Comparison of ENCODE assay signal across 18 mouse cellular contexts in the genomic region with DNA sequence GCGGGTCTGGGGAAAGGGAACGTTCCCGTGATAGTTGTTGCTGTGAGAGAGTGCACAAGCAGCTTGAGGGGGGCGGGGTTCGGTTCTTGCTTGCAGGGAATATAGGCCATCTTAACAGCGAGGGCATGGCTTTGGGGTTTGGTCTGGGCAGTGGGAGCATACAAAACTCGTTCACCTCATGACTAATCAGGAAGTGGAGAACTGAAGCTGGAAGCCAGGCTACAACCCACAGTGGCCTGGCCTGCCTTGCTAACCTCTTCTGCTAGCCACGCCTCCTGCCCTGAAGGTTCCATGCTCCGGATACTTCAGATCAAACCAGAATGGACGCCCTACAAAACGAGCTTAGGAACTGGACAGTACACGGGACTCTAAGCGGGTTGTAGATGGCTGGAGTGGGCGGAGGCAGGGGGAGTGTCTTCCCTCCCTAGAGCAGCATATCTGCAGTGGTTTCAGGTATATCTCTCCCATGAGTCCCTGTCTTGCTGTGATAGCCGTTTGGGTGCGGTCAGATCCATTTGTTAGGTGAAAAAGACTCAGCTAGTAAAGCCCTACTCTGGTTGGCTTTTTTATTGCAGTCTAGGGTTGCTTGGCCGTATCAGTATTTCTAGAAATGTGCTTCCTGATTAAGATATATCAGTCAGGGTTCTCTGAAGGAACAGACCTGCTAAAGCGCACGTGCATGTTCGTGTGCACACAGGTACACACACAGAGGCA. TPM values are rescaled to one million over a fixed set of nuclear protein-coding genes. Genes with fewer than 3 reads are reported as not detected.
A peak's percentile ranks its signal among the peaks of the same experiment; 100 is the strongest.
DNase-seq lines count a peak whose midpoint lies in the region; ATAC-seq and TF ChIP-seq lines count a peak whose summit lies in the region.
"Had no signal": no experiment of that assay in that cellular context is flagged by ENCODE, and none has a peak within 500 bp of the region (broad histone marks: within the 10 kb centered on the region; RNA-seq: fewer than 3 reads in every experiment).

No protein-coding gene starts in this region.

- peaks cover 82% of the 10 kb centered on the region for H3K4me1 ChIP-seq in G1E (ENCODE audit: insufficient read depth, low read depth, low read length)
- peaks cover 15% of the 10 kb centered on the region for H3K4me1 ChIP-seq in midbrain, embryonic 13.5 days (replicated peaks)
- H3K4me1 ChIP-seq: embryonic facial prominence, embryonic 13.5 days had no signal

- ATAC-seq in G1E (ENCODE audit: extremely low read depth, insufficient number of reproducible peaks, low FRiP score, poor library complexity, severe bottlenecking), result peak; percentile 24; the same call in 1 of the 2 replicates
- ATAC-seq in megakaryocyte, adult 5-6 weeks (ENCODE audit: poor library complexity, severe bottlenecking), result 0 out of 2 replicates have a peak, but pooled peaks have one; percentile 38
- no peak for ATAC-seq in midbrain, embryonic 13.5 days
- ATAC-seq in activated CD4-positive, CD25-positive, alpha-beta regulatory T cell, adult 4 months, result no peak

- no peak overlapping the region for H3K4me2 ChIP-seq in midbrain, embryonic 13.5 days (replicated peaks)
- H3K4me2 ChIP-seq: embryonic facial prominence, embryonic 13.5 days; hindbrain, embryonic 13.5 days; limb, embryonic 12.5 days had no signal

- no peaks in the 10 kb centered on the region for H3K9me3 ChIP-seq in G1E (replicated peaks)
- no peaks in the 10 kb centered on the region for H3K9me3 ChIP-seq in midbrain, embryonic 13.5 days
- H3K9me3 ChIP-seq: embryonic facial prominence, embryonic 13.5 days; hindbrain, embryonic 13.5 days; limb, embryonic 12.5 days had no signal

- peaks cover 99% of the 10 kb centered on the region for H3K36me3 ChIP-seq in G1E (replicated peaks)
- peaks cover 23% of the 10 kb centered on the region for H3K36me3 ChIP-seq in midbrain, embryonic 13.5 days
- H3K36me3 ChIP-seq: embryonic facial prominence, embryonic 13.5 days had no signal

- DNase-seq in G1E (ENCODE audit: low spot score) (no peak), liver (peak; percentile 62)
- peak; percentile 59 for DNase-seq in c-Kit-positive CD71-positive TER-119-positive erythroid progenitor cells, embryonic 14.5 days (ENCODE audit: low spot score)
- no peak for DNase-seq in frontal cortex, adult 2 months (ENCODE audit: extremely low spot score in 1 of 2, low spot score in 1 of 2)
- DNase-seq in adrenal gland, postnatal 4 days (ENCODE audit: low spot score in 2 of 2), result no peak
- DNase-seq: adrenal gland, postnatal 10 days; cerebellum, adult 8-10 months; gastrocnemius, postnatal 14 days; kidney, postnatal 14 days; layer of hippocampus, adult 9-11 months; midbrain, embryonic 14.5 days had no signal

- peak overlapping the region; percentile 37; the same call in 1 of the 2 replicates for H3K4me3 ChIP-seq in G1E (ENCODE audit: low read depth, low read length)
- H3K4me3 ChIP-seq in midbrain, embryonic 13.5 days (replicated peaks), result no peak overlapping the region
- H3K4me3 ChIP-seq: embryonic facial prominence, embryonic 13.5 days; hindbrain, embryonic 13.5 days; limb, embryonic 12.5 days; myocyte had no signal

- no peaks in the 10 kb centered on the region for H3K27me3 ChIP-seq in G1E (ENCODE audit: insufficient read depth, low read length)
- no peaks in the 10 kb centered on the region for H3K27me3 ChIP-seq in midbrain, embryonic 13.5 days
- H3K27me3 ChIP-seq: embryonic facial prominence, embryonic 13.5 days; hindbrain, embryonic 13.5 days; limb, embryonic 12.5 days had no signal

- no peak for TF ChIP-seq CTCF in G1E (IDR thresholded peaks at IDR 0.05; ENCODE audit: low read depth, low read length)

- WGBS in midbrain, embryonic 13.5 days, result 95% methylated on average over 20 of the region's 20 CpGs

- no peak overlapping the region for H3K27ac ChIP-seq in midbrain, embryonic 13.5 days
- H3K27ac ChIP-seq: embryonic facial prominence, embryonic 13.5 days; hindbrain, embryonic 13.5 days; limb, embryonic 12.5 days had no signal

- H3K9ac ChIP-seq in midbrain, embryonic 13.5 days (replicated peaks), result no peak overlapping the region
- H3K9ac ChIP-seq: embryonic facial prominence, embryonic 13.5 days; hindbrain, embryonic 13.5 days; limb, embryonic 12.5 days had no signal

RNA-seq across cellular contexts. Expression of a gene that starts 49.4 kb away (rescaled TPM):
- total RNA-seq in G1E (2014; fragmentation: Nextera tagmentation), result 1,075 and 1,098 TPM in 2 replicates
- 485 and 576 TPM in 2 replicates for total RNA-seq in G1E (2017)
- 84.7 and 109 TPM in 2 replicates for polyA plus RNA-seq in G1E (2012)
- total RNA-seq in megakaryocyte, adult 5-6 weeks (2015), result 2.8 and 2.9 TPM in 2 replicates
- total RNA-seq in megakaryocyte, adult 5-6 weeks (2017), result 2.4 and 2.5 TPM in 2 replicates
- 24.6 and 26.9 TPM in 2 replicates for polyA plus RNA-seq in frontal cortex, adult 2 months (2012; rRNA removed)
- 28.8 and 30.7 TPM in 2 replicates for polyA plus RNA-seq in midbrain, embryonic 13.5 days (2015; fragmentation: Nextera tagmentation; extraction: Ambion mirVana)
- 10 to 100 TPM; 25.1 to 28.7 TPM for total RNA-seq in adrenal gland, postnatal 4 days (2021)
- 1 to 10 TPM; 2.1 to 4.1 TPM for polyA plus RNA-seq in activated CD4-positive, CD25-positive, alpha-beta regulatory T cell, adult 4 months (2017; shearing (Covaris generic))
- polyA plus RNA-seq: myocyte had no signal

Comparison
In these comparisons a context has a peak if more than half of its experiments do, and no peak if none do; other contexts are left out.
1. ATAC-seq: peak in G1E (single experiment) and megakaryocyte, adult 5-6 weeks (single experiment); none in midbrain, embryonic 13.5 days (single experiment) and activated CD4-positive, CD25-positive, alpha-beta regulatory T cell, adult 4 months (single experiment).
2. DNase-seq: peak in c-Kit-positive CD71-positive TER-119-positive erythroid progenitor cells, embryonic 14.5 days (single experiment) and liver (single experiment); none in G1E (single experiment), frontal cortex, adult 2 months (0 of 2) and adrenal gland, postnatal 4 days (0 of 2).